Mouse (Mus musculus) ES-Bruce4 (cell line): ENCODE results near the gene Slc29a3.

Experiments
- CTCF ChIP-seq: IDR thresholded peaks from one replicate; pipeline ENCODE4 v1.8.1; 2011; ENCODE audit warnings: low read depth, low read length
- EP300 ChIP-seq: IDR thresholded peaks from 2 replicates; pipeline ENCODE4 v1.6.1; 2011; ENCODE audit warnings: low read depth, low read length; ENCODE audit not compliant: insufficient read depth
- POLR2A ChIP-seq: IDR thresholded peaks from one replicate; pipeline ENCODE4 v1.8.1; 2011; ENCODE audit warnings: low read length; ENCODE audit not compliant: insufficient read depth

GRCm38 (mm10) chr10:60718491-60718890, 34.1 kb downstream of the Slc29a3 start:
- TF ChIP-seq CTCF (no peak), EP300 (no peak), POLR2A (no peak)
